Mouse (Mus musculus): ENCODE measurements at regions not wholly inside any gene's neighbourhood (a gene's known extent, or its start where the extent isn't known, plus 50 kb on each side); places are given as distances from the start of the nearest gene placed in this dataset.

- TF ChIP-seq CTCF (IDR thresholded peaks at IDR 0.05; ENCODE audit: low read depth, low read length) (no peak), EP300 (IDR thresholded peaks at IDR 0.05; ENCODE audit: insufficient read depth, low read depth, low read length) (no peak), POLR2A (IDR thresholded peaks at IDR 0.05; ENCODE audit: insufficient read depth, low read length) (no peak)
Measured at GRCm38 (mm10) chr15:62348956-62349355, 1426.1 kb upstream of the A1bg start.
